23 mouse cellular contexts compared by ENCODE assay signal in the genomic region with DNA sequence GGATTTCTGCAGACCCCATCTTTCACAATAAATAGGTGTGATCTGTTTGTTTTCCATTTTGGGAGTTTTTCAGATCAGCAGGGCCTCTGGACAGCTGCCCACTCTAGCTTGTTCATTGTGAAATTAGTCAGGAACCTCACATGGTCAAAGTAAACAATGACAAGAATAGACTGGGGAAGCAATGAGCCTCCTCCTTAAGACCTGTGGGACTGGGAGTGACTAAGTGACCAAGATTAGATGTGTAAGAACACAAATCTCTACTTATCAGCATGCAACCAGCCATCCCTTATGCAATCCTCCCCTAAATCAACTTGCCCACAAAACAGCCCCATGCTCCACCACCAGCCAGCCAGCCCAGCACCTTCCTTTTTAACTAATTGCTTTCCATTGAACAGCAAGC. TPM values are rescaled to one million over a fixed set of nuclear protein-coding genes. Genes with fewer than 3 reads are reported as not detected.
DNase-seq lines count a peak whose midpoint lies in the region; ATAC-seq and TF ChIP-seq lines count a peak whose summit lies in the region.
"Had no signal": no experiment of that assay in that cellular context is flagged by ENCODE, and none has a peak within 500 bp of the region (broad histone marks: within the 10 kb centered on the region; RNA-seq: fewer than 3 reads in every experiment).

No protein-coding gene starts in this region.

- no peaks in the 10 kb centered on the region for H3K4me1 ChIP-seq in lung, embryonic 14.5 days (ENCODE audit: insufficient read depth)
- H3K4me1 ChIP-seq in lung, adult 2 months (ENCODE audit: control insufficient read depth, insufficient read depth, low read length), result peaks cover 2% of the 10 kb centered on the region; the same call in 1 of the 2 replicates
- peaks cover 11% of the 10 kb centered on the region for H3K4me1 ChIP-seq in kidney, embryonic 16.5 days (ENCODE audit: insufficient read depth, low read length)
- H3K4me1 ChIP-seq: embryonic facial prominence, embryonic 10.5 days; hindbrain, embryonic 10.5 days; liver, embryonic 13.5 days; midbrain, embryonic 13.5 days had no signal

- no peak for TF ChIP-seq CTCF in lung, embryonic 14.5 days (IDR thresholded peaks at IDR 0.05; ENCODE audit: low read depth)
- TF ChIP-seq CTCF in lung, adult 2 months (IDR thresholded peaks at IDR 0.05; ENCODE audit: insufficient read depth, low read length), result no peak

- DNase-seq in lung, embryonic 14.5 days, result peak; percentile 30
- DNase-seq in lung, adult 2 months, result no peak
- DNase-seq in NIH3T3 (ENCODE audit: low read depth), result peak; percentile 60
- DNase-seq in fibroblast of lung, adult 2 months (ENCODE audit: low read depth), result peak; percentile 49
- DNase-seq: adrenal gland, adult 2 months; cerebellum, adult 18-20 months; cerebellum, postnatal 36 days; kidney, adult 8-10 months; kidney, postnatal 36 days; layer of hippocampus, postnatal 36 days; left cerebral cortex, postnatal 4 days; liver, embryonic 13.5 days had no signal

- H3K4me2 ChIP-seq in lung, embryonic 14.5 days, result no peak overlapping the region
- no peak overlapping the region for H3K4me2 ChIP-seq in kidney, embryonic 16.5 days (replicated peaks; ENCODE audit: low read depth, low read length)
- H3K4me2 ChIP-seq: forebrain, embryonic 15.5 days; heart, embryonic 15.5 days; liver, embryonic 13.5 days; midbrain, embryonic 13.5 days; neural tube, embryonic 15.5 days had no signal

- no peak overlapping the region for H3K4me3 ChIP-seq in lung, embryonic 14.5 days (ENCODE audit: low read depth, low read length)
- H3K4me3 ChIP-seq in lung, adult 2 months (replicated peaks; ENCODE audit: extremely low read depth, low read depth, low read length), result no peak overlapping the region
- H3K4me3 ChIP-seq in kidney, embryonic 16.5 days (ENCODE audit: low read length), result no peak overlapping the region
- H3K4me3 ChIP-seq: embryonic facial prominence, embryonic 10.5 days; forebrain, embryonic 15.5 days; heart, embryonic 15.5 days; hindbrain, embryonic 10.5 days; liver, embryonic 13.5 days; midbrain, embryonic 13.5 days; neural tube, embryonic 15.5 days had no signal

- no peak overlapping the region for H3K9ac ChIP-seq in lung, embryonic 14.5 days
- no peak overlapping the region for H3K9ac ChIP-seq in kidney, embryonic 16.5 days (replicated peaks; ENCODE audit: low read length)
- H3K9ac ChIP-seq: forebrain, embryonic 15.5 days; heart, embryonic 15.5 days; liver, embryonic 13.5 days; midbrain, embryonic 13.5 days; neural tube, embryonic 15.5 days had no signal

- no peak for ATAC-seq in lung, embryonic 14.5 days (ENCODE audit: insufficient read depth)
- ATAC-seq in megakaryocyte progenitor cell, adult 5-6 weeks (replicated peaks; ENCODE audit: poor library complexity), result peak; percentile 64
- no peak for ATAC-seq in kidney, embryonic 16.5 days (ENCODE audit: low FRiP score, low TSS enrichment)
- ATAC-seq in frontal cortex, adult (ENCODE audit: low TSS enrichment), result no peak
- ATAC-seq: forebrain, embryonic 15.5 days; inflammation-experienced regulatory T-cells, adult 6 months; midbrain, embryonic 13.5 days had no signal

- no peaks in the 10 kb centered on the region for H3K36me3 ChIP-seq in lung, embryonic 14.5 days (ENCODE audit: insufficient read depth)
- no peaks in the 10 kb centered on the region for H3K36me3 ChIP-seq in kidney, embryonic 16.5 days (ENCODE audit: insufficient read depth, low read length)
- H3K36me3 ChIP-seq: embryonic facial prominence, embryonic 10.5 days; forebrain, embryonic 15.5 days; heart, embryonic 15.5 days; hindbrain, embryonic 10.5 days; liver, embryonic 13.5 days; midbrain, embryonic 13.5 days; neural tube, embryonic 15.5 days had no signal

- no peak for TF ChIP-seq POLR2A in lung, adult 2 months (IDR thresholded peaks at IDR 0.05; ENCODE audit: borderline replicate concordance, extremely low read depth, low read depth, low read length)

- no peaks in the 10 kb centered on the region for H3K9me3 ChIP-seq in lung, embryonic 14.5 days (ENCODE audit: low read depth, low read length)
- H3K9me3 ChIP-seq in kidney, embryonic 16.5 days (ENCODE audit: low read length), result no peaks in the 10 kb centered on the region
- H3K9me3 ChIP-seq: embryonic facial prominence, embryonic 10.5 days; forebrain, embryonic 15.5 days; heart, embryonic 15.5 days; hindbrain, embryonic 10.5 days; liver, embryonic 13.5 days; midbrain, embryonic 13.5 days; neural tube, embryonic 15.5 days had no signal

- H3K27ac ChIP-seq in lung, embryonic 14.5 days (ENCODE audit: low read depth), result no peak overlapping the region
- H3K27ac ChIP-seq in kidney, embryonic 16.5 days (ENCODE audit: low read length), result no peak overlapping the region
- H3K27ac ChIP-seq: embryonic facial prominence, embryonic 10.5 days; forebrain, embryonic 15.5 days; heart, embryonic 15.5 days; hindbrain, embryonic 10.5 days; liver, embryonic 13.5 days; macrophage; midbrain, embryonic 13.5 days; neural tube, embryonic 15.5 days had no signal

- H3K27me3 ChIP-seq in lung, embryonic 14.5 days (ENCODE audit: insufficient read depth, low read length), result no peaks in the 10 kb centered on the region
- no peaks in the 10 kb centered on the region for H3K27me3 ChIP-seq in kidney, embryonic 16.5 days (ENCODE audit: insufficient read depth, low read length)
- H3K27me3 ChIP-seq: forebrain, embryonic 15.5 days; heart, embryonic 15.5 days; liver, embryonic 13.5 days; midbrain, embryonic 13.5 days; neural tube, embryonic 15.5 days had no signal

RNA-seq across cellular contexts. Expression of a gene that starts 44.4 kb away (rescaled TPM):
- polyA plus RNA-seq in lung, embryonic 14.5 days (2014; fragmentation: Nextera tagmentation; extraction: Ambion mirVana), result 3.1 and 3.8 TPM in 2 replicates
- polyA plus RNA-seq in lung, adult 2 months (2012; rRNA removed), result 68.2 and 75.8 TPM in 2 replicates
- 0.20 and 0.35 TPM in 2 replicates for total RNA-seq in megakaryocyte progenitor cell, adult 5-6 weeks (2015)
- 0.17 and 0.54 TPM in 2 replicates for total RNA-seq in megakaryocyte progenitor cell, adult 5-6 weeks (2017)
- polyA plus RNA-seq in kidney, embryonic 16.5 days (2015; fragmentation: Nextera tagmentation; extraction: Ambion mirVana), result 1.4 and 1.5 TPM in 2 replicates
- polyA plus RNA-seq: inflammation-experienced regulatory T-cells, adult 6 months had no signal

Comparison
In these comparisons a context has a peak if more than half of its experiments do, and no peak if none do; other contexts are left out.
1. RNA of a gene that starts 44.4 kb away (polyA plus RNA-seq): 68.2 to 75.8 TPM in lung, adult 2 months; 3.1 to 3.8 TPM in lung, embryonic 14.5 days and 1.4 to 1.5 TPM in kidney, embryonic 16.5 days; every median in the first group is over 10 times any median in the second.